Mouse (Mus musculus) CD4-positive, CD25-positive, alpha-beta regulatory T cell, adult 4 months (primary cell): ENCODE measurements around the gene Id4. TPM values are rescaled to one million over a fixed set of nuclear protein-coding genes. Genes with fewer than 3 reads are reported as not detected.

Experiments
- ATAC-seq: one replicate; pipeline ENCODE4 v1.8.0; 2017
- polyA plus RNA-seq, 2 experiments: library from polyadenylated mRNA; unstranded; fragments of 100-300 nt; shearing (Covaris generic); gene quantifications; one replicate each; pipeline ENCODE4 v1.2.1; 2017

The Id4 gene
- polyA plus RNA-seq: not detected

GRCm38 (mm10) chr13:48260690-48261278 lies at the start of gene Id4:
Id4 (plus strand) TSS chr13:48261228.
- no peak for ATAC-seq

DNA sequence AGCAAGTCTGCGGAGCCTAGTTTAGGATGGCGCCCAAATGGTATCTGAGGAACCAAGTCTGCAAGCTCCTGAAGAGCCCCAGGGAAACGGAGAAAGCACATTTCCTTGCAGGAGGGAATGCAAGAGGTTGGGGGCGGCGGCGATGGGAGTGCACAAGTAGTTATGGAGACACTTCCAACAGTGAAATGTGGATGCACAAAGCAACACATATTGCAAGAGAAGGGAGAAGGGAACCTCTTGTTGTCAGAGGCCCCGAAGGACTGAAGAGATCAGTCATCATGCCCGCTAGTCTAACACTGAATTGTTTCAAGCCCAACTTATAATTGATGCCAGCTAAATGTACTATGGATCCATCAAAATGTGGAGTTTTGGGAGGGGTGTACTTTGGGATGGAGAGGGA lies 33.9 kb upstream of the Id4 start:
- no peak for ATAC-seq

DNA sequence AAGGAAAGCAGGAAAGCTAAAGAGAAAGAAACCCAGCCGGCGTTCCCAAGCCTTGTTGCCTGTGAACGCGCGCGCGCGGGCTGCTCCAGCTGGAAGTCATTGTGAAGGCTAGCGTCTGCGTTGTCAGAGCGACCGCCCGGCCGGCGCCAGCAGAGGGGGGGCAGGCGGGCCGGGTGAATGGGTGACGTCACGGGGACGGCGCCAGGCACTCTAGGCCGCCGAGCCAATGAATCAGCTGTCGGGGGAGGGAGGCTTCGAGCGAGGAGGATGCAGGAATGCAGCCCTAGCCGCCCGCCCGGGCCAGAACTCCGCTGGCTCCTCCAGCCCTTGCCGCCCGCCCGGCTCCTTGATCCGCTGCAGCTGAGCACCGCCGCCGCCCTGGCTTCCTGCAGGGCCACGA lies 33.3 kb upstream of the Id4 start:
- no peak for ATAC-seq

DNA sequence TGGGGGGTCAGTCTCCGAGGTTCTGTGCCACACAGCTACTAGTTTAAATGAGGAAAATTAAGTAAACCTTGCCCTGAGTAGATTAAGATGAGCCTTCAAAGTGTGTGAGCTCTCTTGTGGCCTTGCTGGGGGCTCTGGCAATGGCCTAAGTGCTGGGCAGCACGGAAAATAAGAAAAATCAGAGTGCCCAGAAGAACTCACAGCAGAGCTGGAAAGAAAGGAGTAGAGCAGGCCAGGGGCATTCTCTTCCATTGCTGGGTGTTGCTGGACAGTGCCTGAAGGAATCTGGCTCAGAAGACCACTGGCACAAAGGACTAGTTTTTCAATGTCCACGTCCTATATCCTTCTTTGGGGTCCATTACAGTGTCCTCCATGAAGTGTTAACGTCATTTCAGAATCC lies 32.9 kb upstream of the Id4 start:
- ATAC-seq: no peak

DNA sequence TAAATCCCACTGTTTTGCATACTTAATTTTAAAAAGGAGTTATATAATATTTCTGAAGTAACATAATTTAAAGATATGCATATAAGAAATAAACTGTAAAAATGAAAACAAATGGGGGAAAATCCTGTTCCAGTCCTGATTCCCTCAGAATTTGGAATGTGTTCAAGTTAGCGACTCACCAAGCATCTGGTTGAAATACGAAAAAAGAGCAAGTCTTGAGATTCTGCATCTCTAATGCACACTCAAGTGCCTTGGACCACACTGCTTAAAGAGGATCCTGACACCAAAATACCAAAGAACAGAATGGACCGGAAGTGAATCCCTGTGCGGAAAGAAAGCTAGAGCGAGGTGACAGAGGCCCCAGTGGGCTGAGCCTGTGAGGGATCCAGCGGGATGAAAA lies 30.0 kb upstream of the Id4 start:
- no peak for ATAC-seq

- no peak for ATAC-seq
Observed at GRCm38 (mm10) chr13:48236436-48236835, 24.6 kb upstream of the Id4 start.

DNA sequence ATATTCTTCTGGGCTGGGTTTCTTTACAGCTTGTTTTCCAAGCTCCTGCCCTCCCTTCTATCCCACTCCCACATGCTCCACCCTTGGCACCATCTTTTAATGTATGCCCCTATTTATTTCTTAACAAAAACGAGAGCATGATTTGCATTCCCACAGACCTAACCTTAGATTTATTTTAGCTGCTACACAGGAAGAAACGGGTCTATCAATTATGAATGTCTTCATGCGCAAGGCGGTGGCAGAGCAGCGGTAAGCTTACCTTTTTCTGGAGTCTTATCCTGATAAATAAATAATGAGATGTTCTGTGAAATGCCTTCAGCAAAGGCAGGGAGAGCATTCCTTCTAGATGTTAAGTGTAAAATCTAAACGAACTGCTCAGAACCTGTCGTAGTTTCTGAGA lies 24.2 kb upstream of the Id4 start:
- ATAC-seq: no peak

DNA sequence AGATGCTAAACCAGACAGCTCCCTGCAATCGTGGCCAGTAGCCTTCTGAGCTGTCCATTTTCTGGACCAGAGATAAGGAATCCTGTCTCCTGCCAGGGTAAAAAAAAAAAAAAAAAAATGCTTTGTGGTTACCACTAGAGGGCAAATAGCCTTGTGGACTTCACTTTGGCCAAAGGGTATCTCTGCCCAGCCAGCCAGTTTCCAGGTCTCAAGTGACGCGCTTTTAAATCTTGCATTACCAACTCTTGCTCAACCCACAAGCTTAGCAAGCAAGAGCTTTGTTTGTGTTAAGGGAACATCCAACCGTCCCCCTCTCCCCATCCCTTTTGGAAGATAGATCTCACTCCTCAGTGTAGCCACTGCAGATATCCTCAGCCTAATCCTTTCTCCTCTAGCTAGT lies 23.5 kb upstream of the Id4 start:
- no peak for ATAC-seq

GRCm38 (mm10) chr13:48245235-48246012 lies 15.6 kb upstream of the Id4 start:
- no peak for ATAC-seq

GRCm38 (mm10) chr13:48252559-48252958 lies 8.5 kb upstream of the Id4 start:
- ATAC-seq: no peak

- no peak for ATAC-seq
Observed at GRCm38 (mm10) chr13:48255026-48255425, 6.0 kb upstream of the Id4 start.

GRCm38 (mm10) chr13:48261341-48262221 lies 553 bp downstream of the Id4 start:
- ATAC-seq: no peak

GRCm38 (mm10) chr13:48262451-48262969 lies 1.5 kb downstream of the Id4 start:
- ATAC-seq: no peak

DNA sequence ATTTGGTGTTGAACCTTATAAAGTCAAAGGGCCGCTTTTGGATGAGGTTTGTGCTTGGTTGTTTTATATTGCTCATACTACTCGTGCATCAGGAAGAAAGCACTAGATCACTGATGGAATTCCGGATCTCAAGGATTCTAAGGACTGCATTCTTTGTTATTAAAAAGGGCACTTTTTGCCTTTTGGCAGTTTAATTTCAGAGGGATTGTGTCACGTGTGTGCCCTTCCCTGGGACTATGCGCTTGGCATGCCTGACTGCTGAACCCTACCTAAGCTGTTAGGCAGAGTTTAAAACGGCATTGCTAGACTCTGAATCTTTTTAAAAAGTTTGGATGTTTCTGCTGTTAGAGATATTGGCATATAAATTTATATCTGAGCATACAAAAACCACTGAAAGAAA lies 4.0 kb downstream of the Id4 start:
- ATAC-seq: no peak

GRCm38 (mm10) chr13:48273451-48274069 lies 12.5 kb downstream of the Id4 start:
- no peak for ATAC-seq

DNA sequence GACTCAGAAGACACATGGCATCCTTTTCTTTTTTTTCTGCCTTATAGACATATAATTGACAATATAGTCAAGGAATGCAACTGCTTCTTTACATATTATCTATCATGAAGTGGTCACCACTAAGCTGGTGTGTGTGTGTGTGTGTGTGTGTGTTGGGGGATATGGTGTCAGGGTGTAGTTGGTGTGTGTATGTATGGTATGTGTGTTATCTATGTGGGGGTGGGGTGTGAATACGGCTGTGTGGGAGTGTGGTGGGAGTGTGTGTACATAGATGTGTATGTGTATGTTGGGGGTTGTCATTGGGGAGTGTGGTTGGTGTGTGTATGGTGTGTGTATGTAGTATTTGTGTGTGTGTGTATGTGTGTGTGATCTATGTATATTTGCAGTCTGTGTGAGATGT lies 13.1 kb downstream of the Id4 start:
- no peak for ATAC-seq

DNA sequence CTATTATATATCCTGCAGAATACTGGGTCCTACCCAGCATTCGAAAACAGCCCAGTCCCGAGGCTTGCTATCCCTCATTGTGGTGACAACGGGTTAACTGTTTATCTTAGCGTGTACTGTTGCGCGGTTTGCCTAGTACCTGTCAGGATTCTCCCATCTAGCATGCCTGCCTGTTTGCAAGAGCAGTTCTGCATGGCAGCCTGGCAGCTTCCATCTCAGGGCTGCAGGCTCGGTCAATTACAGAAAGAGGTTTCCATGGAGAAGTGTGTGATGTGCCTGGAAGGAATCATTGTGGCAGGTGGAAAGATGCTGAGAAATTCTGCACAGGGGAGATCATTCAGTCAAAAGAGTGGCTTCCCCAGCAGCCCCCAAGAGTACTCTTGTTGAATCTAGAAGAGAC lies 16.0 kb downstream of the Id4 start:
- no peak for ATAC-seq

DNA sequence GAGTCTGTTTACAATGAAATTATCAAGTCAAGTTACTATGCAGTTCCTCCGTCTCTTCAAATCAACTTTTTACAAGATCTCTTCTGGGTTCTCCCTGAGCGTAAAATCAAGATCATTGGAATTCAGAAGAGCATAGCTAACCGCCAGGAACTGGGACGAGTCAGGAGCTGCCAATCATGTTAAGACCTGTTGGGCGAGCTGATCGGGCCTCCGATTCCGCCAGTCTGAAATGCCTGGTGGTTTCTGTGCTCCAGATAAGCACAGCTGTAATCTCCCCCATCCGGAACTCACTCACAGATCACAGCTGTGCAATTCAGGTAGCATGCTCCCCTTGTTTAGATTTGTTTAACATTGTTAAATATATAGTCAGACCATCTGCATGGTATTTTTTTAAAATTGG lies 23.4 kb downstream of the Id4 start:
- ATAC-seq: no peak

- ATAC-seq: no peak
Observed at GRCm38 (mm10) chr13:48284918-48285693, 24.1 kb downstream of the Id4 start.

GRCm38 (mm10) chr13:48290427-48290826 lies 29.4 kb downstream of the Id4 start:
- no peak for ATAC-seq

DNA sequence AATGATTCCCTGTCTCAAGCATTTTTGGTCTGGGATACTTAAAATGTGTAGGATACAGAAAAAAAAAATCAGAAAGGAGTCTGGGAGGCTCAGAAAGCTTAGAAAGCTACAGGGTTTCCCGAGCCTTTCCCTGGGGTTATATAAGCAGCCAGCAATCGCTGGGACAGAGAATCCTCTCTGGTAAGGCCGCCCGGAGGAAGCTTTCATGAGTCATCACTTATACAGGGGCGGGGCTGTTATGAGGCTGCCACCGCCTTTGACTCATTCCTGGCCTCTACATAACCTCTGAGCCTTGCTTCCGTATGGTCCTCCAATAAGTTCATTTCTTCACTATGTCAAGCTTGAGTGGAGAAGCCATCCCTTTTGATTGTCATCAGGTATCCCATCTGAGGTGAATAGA lies 53.5 kb downstream of the Id4 start:
- no peak for ATAC-seq
